18 mouse cellular contexts compared by ENCODE assay signal in the genomic region with DNA sequence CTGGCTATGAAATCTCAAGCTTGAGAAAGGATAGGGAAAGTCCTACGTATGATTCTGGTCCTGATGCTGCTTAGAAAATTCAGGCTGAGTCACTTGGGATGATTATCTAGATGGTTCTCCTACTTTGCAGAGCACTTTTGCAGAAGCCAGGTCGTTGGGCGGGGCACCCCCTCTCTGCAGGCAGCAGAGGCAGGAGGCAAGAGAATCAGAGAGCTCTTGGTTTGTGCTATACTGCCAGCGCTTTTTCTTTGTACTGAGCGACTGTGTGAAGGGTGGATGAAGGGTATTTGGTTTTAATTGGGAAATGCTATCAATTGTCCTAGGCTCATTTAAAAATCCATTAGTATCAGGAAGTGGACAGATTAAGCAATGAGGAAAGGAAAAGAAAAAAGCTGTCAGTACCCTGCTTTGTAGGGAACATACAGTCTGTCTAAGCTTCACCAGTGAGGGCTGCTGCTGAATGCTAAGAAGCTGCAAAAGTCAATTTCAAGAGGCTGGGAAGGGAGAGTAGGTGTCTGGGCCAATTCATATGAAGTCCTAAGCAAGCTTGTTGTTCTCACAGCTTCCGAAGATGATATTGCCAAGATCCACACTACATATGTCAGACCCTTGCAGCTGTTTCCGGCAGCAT. TPM values are rescaled to one million over a fixed set of nuclear protein-coding genes. Genes with fewer than 3 reads are reported as not detected.
DNase-seq lines count a peak whose midpoint lies in the region; ATAC-seq lines count a peak whose summit lies in the region.
"Had no signal": no experiment of that assay in that cellular context is flagged by ENCODE, and none has a peak within 500 bp of the region (broad histone marks: within the 10 kb centered on the region; RNA-seq: fewer than 3 reads in every experiment).

No protein-coding gene starts in this region.

- no peak overlapping the region for H3K9ac ChIP-seq in hindbrain, embryonic 16.5 days (ENCODE audit: low read depth, low read length)
- H3K9ac ChIP-seq in hindbrain, embryonic 11.5 days (ENCODE audit: low read depth, low read length) = no peak overlapping the region
- no peak overlapping the region for H3K9ac ChIP-seq in midbrain, embryonic 13.5 days (replicated peaks)
- H3K9ac ChIP-seq in midbrain, embryonic 11.5 days (ENCODE audit: low read length) = no peak overlapping the region
- no peak overlapping the region for H3K9ac ChIP-seq in forebrain, embryonic 14.5 days (ENCODE audit: low read length)
- H3K9ac ChIP-seq in midbrain, embryonic 16.5 days (ENCODE audit: low read depth, low read length) = no peak overlapping the region
- H3K9ac ChIP-seq: limb, embryonic 13.5 days; liver, embryonic 14.5 days; lung, embryonic 15.5 days; neural tube, embryonic 12.5 days had no signal

- H3K4me2 ChIP-seq in hindbrain, embryonic 16.5 days (ENCODE audit: low read length) = no peak overlapping the region
- H3K4me2 ChIP-seq in hindbrain, embryonic 11.5 days (replicated peaks; ENCODE audit: low read depth, low read length) = no peak overlapping the region
- no peak overlapping the region for H3K4me2 ChIP-seq in midbrain, embryonic 13.5 days (replicated peaks)
- no peak overlapping the region for H3K4me2 ChIP-seq in midbrain, embryonic 11.5 days
- H3K4me2 ChIP-seq in forebrain, embryonic 14.5 days (ENCODE audit: low read length) = no peak overlapping the region
- H3K4me2 ChIP-seq in midbrain, embryonic 16.5 days (ENCODE audit: low read length) = no peak overlapping the region
- H3K4me2 ChIP-seq: limb, embryonic 13.5 days; lung, embryonic 15.5 days; neural tube, embryonic 12.5 days had no signal

- no peak for DNase-seq in hindbrain, embryonic 11.5 days (ENCODE audit: low spot score)
- no peak for DNase-seq in midbrain, embryonic 11.5 days (ENCODE audit: low spot score, missing footprints)
- peak; percentile 40 for DNase-seq in forebrain, embryonic 14.5 days (ENCODE audit: low spot score)
- no peak for DNase-seq in retina, embryonic 14.5 days (ENCODE audit: low spot score)
- no peak for DNase-seq in lung, postnatal 4 days
- DNase-seq: cerebellum, adult 8-10 months; gastrocnemius, postnatal 25 days; right cerebral cortex, postnatal 14 days; spleen, adult 18-20 months; thymus, adult 18-20 months had no signal

- H3K4me3 ChIP-seq in hindbrain, embryonic 16.5 days (ENCODE audit: low read length) = no peak overlapping the region
- H3K4me3 ChIP-seq in hindbrain, embryonic 11.5 days (ENCODE audit: low read depth, low read length) = no peak overlapping the region
- no peak overlapping the region for H3K4me3 ChIP-seq in midbrain, embryonic 13.5 days (replicated peaks)
- no peak overlapping the region for H3K4me3 ChIP-seq in midbrain, embryonic 11.5 days (ENCODE audit: low read depth, low read length)
- H3K4me3 ChIP-seq in forebrain, embryonic 14.5 days (ENCODE audit: low read depth, low read length) = no peak overlapping the region
- H3K4me3 ChIP-seq in midbrain, embryonic 16.5 days (ENCODE audit: low read depth, low read length) = no peak overlapping the region
- H3K4me3 ChIP-seq: limb, embryonic 13.5 days; lung, embryonic 15.5 days; neural tube, embryonic 12.5 days had no signal

- H3K9me3 ChIP-seq in hindbrain, embryonic 16.5 days (ENCODE audit: control insufficient read depth, low read length) = no peaks in the 10 kb centered on the region
- H3K9me3 ChIP-seq in hindbrain, embryonic 11.5 days (ENCODE audit: control insufficient read depth, low read length) = no peaks in the 10 kb centered on the region
- H3K9me3 ChIP-seq in midbrain, embryonic 13.5 days = no peaks in the 10 kb centered on the region
- H3K9me3 ChIP-seq in midbrain, embryonic 11.5 days (ENCODE audit: control insufficient read depth, low read length) = no peaks in the 10 kb centered on the region
- no peaks in the 10 kb centered on the region for H3K9me3 ChIP-seq in forebrain, embryonic 14.5 days (replicated peaks; ENCODE audit: control insufficient read depth, low read length)
- H3K9me3 ChIP-seq in midbrain, embryonic 16.5 days (replicated peaks; ENCODE audit: control insufficient read depth, low read length, poor library complexity, severe bottlenecking) = no peaks in the 10 kb centered on the region
- H3K9me3 ChIP-seq: limb, embryonic 13.5 days; lung, embryonic 15.5 days; neural tube, embryonic 12.5 days had no signal

- H3K27ac ChIP-seq in hindbrain, embryonic 16.5 days (ENCODE audit: low read depth, low read length) = no peak overlapping the region
- H3K27ac ChIP-seq in hindbrain, embryonic 11.5 days (ENCODE audit: low read depth, low read length) = no peak overlapping the region
- no peak overlapping the region for H3K27ac ChIP-seq in midbrain, embryonic 13.5 days
- no peak overlapping the region for H3K27ac ChIP-seq in midbrain, embryonic 11.5 days (ENCODE audit: low read depth, low read length)
- H3K27ac ChIP-seq in forebrain, embryonic 14.5 days (ENCODE audit: low read depth, low read length) = no peak overlapping the region
- peak overlapping the region; percentile 33; the same call in 1 of the 2 replicates for H3K27ac ChIP-seq in midbrain, embryonic 16.5 days (ENCODE audit: low read length)
- H3K27ac ChIP-seq: limb, embryonic 13.5 days; liver, embryonic 14.5 days; lung, embryonic 15.5 days; neural tube, embryonic 12.5 days had no signal

- no peaks in the 10 kb centered on the region for H3K4me1 ChIP-seq in hindbrain, embryonic 16.5 days (ENCODE audit: control insufficient read depth, insufficient read depth, low read depth, low read length)
- no peaks in the 10 kb centered on the region for H3K4me1 ChIP-seq in hindbrain, embryonic 11.5 days (replicated peaks; ENCODE audit: control insufficient read depth, insufficient read depth, low read length)
- H3K4me1 ChIP-seq in midbrain, embryonic 13.5 days (replicated peaks) = no peaks in the 10 kb centered on the region
- no peaks in the 10 kb centered on the region for H3K4me1 ChIP-seq in midbrain, embryonic 11.5 days (ENCODE audit: control insufficient read depth, insufficient read depth, low read length)
- no peaks in the 10 kb centered on the region for H3K4me1 ChIP-seq in forebrain, embryonic 14.5 days (ENCODE audit: control insufficient read depth, insufficient read depth, low read length)
- peaks cover 12% of the 10 kb centered on the region for H3K4me1 ChIP-seq in midbrain, embryonic 16.5 days (ENCODE audit: control insufficient read depth, insufficient read depth, low read length)
- H3K4me1 ChIP-seq: limb, embryonic 13.5 days; lung, embryonic 15.5 days; neural tube, embryonic 12.5 days had no signal

- H3K27me3 ChIP-seq in hindbrain, embryonic 16.5 days (replicated peaks; ENCODE audit: control insufficient read depth, insufficient read depth, low read length) = no peaks in the 10 kb centered on the region
- H3K27me3 ChIP-seq in hindbrain, embryonic 11.5 days (ENCODE audit: control insufficient read depth, insufficient read depth, low read length) = no peaks in the 10 kb centered on the region
- H3K27me3 ChIP-seq in midbrain, embryonic 13.5 days = no peaks in the 10 kb centered on the region
- no peaks in the 10 kb centered on the region for H3K27me3 ChIP-seq in midbrain, embryonic 11.5 days (ENCODE audit: control insufficient read depth, insufficient read depth, low read length)
- H3K27me3 ChIP-seq in forebrain, embryonic 14.5 days (replicated peaks; ENCODE audit: control insufficient read depth, insufficient read depth, low read length) = no peaks in the 10 kb centered on the region
- H3K27me3 ChIP-seq in midbrain, embryonic 16.5 days (ENCODE audit: control insufficient read depth, insufficient read depth, low read depth, low read length) = no peaks in the 10 kb centered on the region
- H3K27me3 ChIP-seq: limb, embryonic 13.5 days; lung, embryonic 15.5 days; neural tube, embryonic 12.5 days had no signal

- peak; percentile 68 for ATAC-seq in hindbrain, embryonic 16.5 days
- no peak for ATAC-seq in hindbrain, embryonic 11.5 days (ENCODE audit: low FRiP score)
- ATAC-seq in midbrain, embryonic 13.5 days = peak; percentile 34; the same call in 1 of the 2 replicates
- ATAC-seq in midbrain, embryonic 11.5 days (ENCODE audit: low FRiP score) = no peak
- peak; percentile 61 for ATAC-seq in forebrain, embryonic 14.5 days
- peak; percentile 58 for ATAC-seq in midbrain, embryonic 16.5 days
- ATAC-seq: intestine, postnatal 0 days had no signal

- WGBS in hindbrain, embryonic 16.5 days = 74% methylated on average over 7 of the region's 7 CpGs
- WGBS in hindbrain, embryonic 11.5 days = 81% methylated on average over 7 of the region's 7 CpGs
- WGBS in midbrain, embryonic 13.5 days = 67% methylated on average over 7 of the region's 7 CpGs
- 76% methylated on average over 7 of the region's 7 CpGs for whole genome bisulfite sequencing in midbrain, embryonic 11.5 days
- 36% methylated on average over 7 of the region's 7 CpGs for WGBS in forebrain, embryonic 14.5 days
- 66% methylated on average over 7 of the region's 7 CpGs for WGBS in midbrain, embryonic 16.5 days

- H3K36me3 ChIP-seq in hindbrain, embryonic 16.5 days (ENCODE audit: control insufficient read depth, insufficient read depth, low read length) = no peaks in the 10 kb centered on the region
- no peaks in the 10 kb centered on the region for H3K36me3 ChIP-seq in hindbrain, embryonic 11.5 days (ENCODE audit: control insufficient read depth, insufficient read depth, low read length)
- no peaks in the 10 kb centered on the region for H3K36me3 ChIP-seq in midbrain, embryonic 13.5 days
- no peaks in the 10 kb centered on the region for H3K36me3 ChIP-seq in midbrain, embryonic 11.5 days (ENCODE audit: control insufficient read depth, insufficient read depth, low read length)
- no peaks in the 10 kb centered on the region for H3K36me3 ChIP-seq in forebrain, embryonic 14.5 days (ENCODE audit: control insufficient read depth, insufficient read depth, low read length)
- no peaks in the 10 kb centered on the region for H3K36me3 ChIP-seq in midbrain, embryonic 16.5 days (ENCODE audit: control insufficient read depth, insufficient read depth, low read length)
- H3K36me3 ChIP-seq: limb, embryonic 13.5 days; lung, embryonic 15.5 days; neural tube, embryonic 12.5 days had no signal

RNA-seq across cellular contexts. Expression of a gene that starts 50.8 kb away (rescaled TPM):
- 0.27 and 0.31 TPM in 2 replicates for polyA plus RNA-seq in hindbrain, embryonic 16.5 days (2015; fragmentation: Nextera tagmentation; extraction: Ambion mirVana)
- polyA plus RNA-seq in hindbrain, embryonic 11.5 days (2014; fragmentation: Nextera tagmentation; extraction: Ambion mirVana) = 0.71 and 1.1 TPM in 2 replicates
- polyA plus RNA-seq in midbrain, embryonic 13.5 days (2015; fragmentation: Nextera tagmentation; extraction: Ambion mirVana) = 0.08 and 0.18 TPM in 2 replicates
- 0.11 and 0.15 TPM in 2 replicates for polyA plus RNA-seq in midbrain, embryonic 11.5 days (2014; fragmentation: Nextera tagmentation; extraction: Ambion mirVana)
- polyA plus RNA-seq in forebrain, embryonic 14.5 days (2014; fragmentation: Nextera tagmentation; extraction: Ambion mirVana) = 0.16 and 0.28 TPM in 2 replicates
- 0.28 and 0.31 TPM in 2 replicates for polyA plus RNA-seq in midbrain, embryonic 16.5 days (2015; fragmentation: Nextera tagmentation; extraction: Ambion mirVana)
- polyA plus RNA-seq: liver, embryonic 14.5 days had no signal

Comparison
In these comparisons a context has a peak if more than half of its experiments do, and no peak if none do; other contexts are left out.
1. ATAC-seq: peak in hindbrain, embryonic 16.5 days (single experiment), midbrain, embryonic 13.5 days (single experiment), forebrain, embryonic 14.5 days (single experiment) and midbrain, embryonic 16.5 days (single experiment); none in hindbrain, embryonic 11.5 days (single experiment) and midbrain, embryonic 11.5 days (single experiment).